Mouse (Mus musculus) limb, embryonic 11.5 days (tissue): ENCODE results near the gene Zfpm1. TPM values are rescaled to one million over a fixed set of nuclear protein-coding genes. Genes with fewer than 3 reads are reported as not detected.

Experiments used
- ATAC-seq: fragments of 200-750 bp; cut with Nextera tagmentation; 2 replicates; pipeline ENCODE4 v1.8.0; 2017; ENCODE audit warnings: low read depth; ENCODE audit not compliant: insufficient number of reproducible peaks, low FRiP score, low TSS enrichment
- DNase-seq: peaks from one replicate; pipeline ENCODE4 v3.0.0-alpha.2; 2015; ENCODE audit warnings: low spot score
- H3K27ac ChIP-seq: fragments of 300-500 bp; sonication (generic); replicated peaks from 2 replicates; pipeline ENCODE4 v1.5.1; 2014; ENCODE audit warnings: low read depth, mild to moderate bottlenecking, low read length
- H3K27me3 ChIP-seq: fragments of 300-500 bp; sonication (generic); 2 replicates; pipeline ENCODE4 v1.6.1; 2014; ENCODE audit warnings: mild to moderate bottlenecking, low read length, mixed read lengths; ENCODE audit not compliant: control insufficient read depth, insufficient read depth
- H3K36me3 ChIP-seq: fragments of 300-500 bp; sonication (generic); 2 replicates; pipeline ENCODE4 v1.6.1; 2014; ENCODE audit warnings: mild to moderate bottlenecking, low read length, moderate library complexity, mixed read lengths; ENCODE audit not compliant: control insufficient read depth, insufficient read depth
- H3K4me1 ChIP-seq: fragments of 300-500 bp; sonication (generic); 2 replicates; pipeline ENCODE4 v1.6.1; 2014; ENCODE audit warnings: low read length, mixed read lengths; ENCODE audit not compliant: control insufficient read depth, insufficient read depth
- H3K4me2 ChIP-seq: fragments of 300-500 bp; sonication (generic); 2 replicates; pipeline ENCODE4 v1.6.1; 2014; ENCODE audit warnings: low read depth, mild to moderate bottlenecking, moderate library complexity; ENCODE audit not compliant: severe bottlenecking
- H3K4me3 ChIP-seq: fragments of 300-500 bp; sonication (generic); 2 replicates; pipeline ENCODE4 v1.5.1; 2014; ENCODE audit warnings: low read depth, low read length
- H3K9ac ChIP-seq: fragments of 300-500 bp; sonication (generic); 2 replicates; pipeline ENCODE4 v1.6.1; 2014; ENCODE audit warnings: mild to moderate bottlenecking, low read length
- H3K9me3 ChIP-seq: fragments of 300-500 bp; sonication (generic); 2 replicates; pipeline ENCODE4 v1.6.1; 2016; ENCODE audit warnings: low read length; ENCODE audit not compliant: control insufficient read depth
- WGBS: fragments of 180-500 bp; shearing (Covaris S2); extraction: QIAGEN DNeasy Blood & Tissue Kit; methylation state at CpG from one replicate; pipeline ENCODE4 v1.1.7; 2014; 5-methylcytosine and 5-hydroxymethylcytosine counted together
- polyA plus RNA-seq: library from polyadenylated mRNA; unstranded; fragments of >200 nt; fragmentation: Nextera tagmentation; extraction: Ambion mirVana; gene quantifications from 2 replicates; pipeline ENCODE4 v1.2.1, GENCODE M21; 2014

Zfpm1 gene
- polyA plus RNA-seq, 1 experiment from 2014 or later, result 1.4 TPM

GRCm38 (mm10) chr8:122369665-122370064 is 87.7 kb downstream of the Zfpm1 start:
- no peak overlapping the region for H3K9ac ChIP-seq
- no peak overlapping the region for H3K4me3 ChIP-seq
- DNase-seq, result peak; percentile 82
- 9% methylated on average over 9 of the region's 9 CpGs for WGBS
- no peaks in the 10 kb centered on the region for H3K9me3 ChIP-seq
- no peak overlapping the region for H3K27ac ChIP-seq
- no peaks in the 10 kb centered on the region for H3K4me1 ChIP-seq
- H3K27me3 ChIP-seq, result no peaks in the 10 kb centered on the region
- H3K4me2 ChIP-seq, result no peak overlapping the region
- H3K36me3 ChIP-seq, result no peaks in the 10 kb centered on the region
- no peak for ATAC-seq

- no peaks in the 10 kb centered on the region for H3K27me3 ChIP-seq
- no peak overlapping the region for H3K4me2 ChIP-seq
- ATAC-seq, result no peak
- H3K4me3 ChIP-seq, result no peak overlapping the region
- no peaks in the 10 kb centered on the region for H3K36me3 ChIP-seq
- no peak for DNase-seq
- no peak overlapping the region for H3K9ac ChIP-seq
- H3K9me3 ChIP-seq, result no peaks in the 10 kb centered on the region
- 76% methylated on average over 6 of the region's 6 CpGs for WGBS
- H3K4me1 ChIP-seq, result no peaks in the 10 kb centered on the region
- no peak overlapping the region for H3K27ac ChIP-seq
These were observed 89.8 kb downstream of the Zfpm1 start for GRCm38 (mm10) chr8:122371706-122372105.

- no peak overlapping the region for H3K27ac ChIP-seq
- 0 out of 2 replicates have a peak, but pooled peaks cover 2% of the 10 kb centered on the region for H3K36me3 ChIP-seq
- peak overlapping the region; percentile 85; the same call in 1 of the 2 replicates for H3K4me3 ChIP-seq
- H3K9me3 ChIP-seq, result no peaks in the 10 kb centered on the region
- H3K4me2 ChIP-seq, result no peak overlapping the region; the same call in 1 of the 2 replicates
- DNase-seq (no peak), ATAC-seq (no peak)
- H3K27me3 ChIP-seq, result no peaks in the 10 kb centered on the region
- H3K9ac ChIP-seq, result no peak overlapping the region
- H3K4me1 ChIP-seq, result peaks cover 4% of the 10 kb centered on the region; the same call in 1 of the 2 replicates
- 91% methylated on average over 7 of the region's 7 CpGs for WGBS
These were observed 93.4 kb downstream of the Zfpm1 start for GRCm38 (mm10) chr8:122375320-122375719.

GRCm38 (mm10) chr8:122375751-122376364 is 93.9 kb downstream of the Zfpm1 start:
- ATAC-seq, result no peak; the same call in none of the 2 replicates
- no peak overlapping the region for H3K9ac ChIP-seq
- 23% methylated on average over 13 of the region's 13 CpGs for WGBS
- no peak for DNase-seq
- H3K27ac ChIP-seq, result no peak overlapping the region
- no peaks in the 10 kb centered on the region for H3K27me3 ChIP-seq
- peak overlapping the region; percentile 51 for H3K4me2 ChIP-seq
- no peaks in the 10 kb centered on the region for H3K9me3 ChIP-seq
- 0 out of 2 replicates have a peak, but pooled peaks cover 2% of the 10 kb centered on the region for H3K36me3 ChIP-seq
- H3K4me3 ChIP-seq, result peak overlapping the region; percentile 85
- peaks cover 4% of the 10 kb centered on the region; the same call in 1 of the 2 replicates for H3K4me1 ChIP-seq

- under 1% methylated on average over 79 of the region's 107 CpGs for WGBS
These were observed 94.7 kb downstream of the Zfpm1 start, which contains the start of gene Zc3h18 for GRCm38 (mm10) chr8:122376365-122377231. TSS of gene Zc3h18 (plus strand) at chr8:122376609.

GRCm38 (mm10) chr8:122383039-122383438 is 101.1 kb downstream of the Zfpm1 start:
- no peak overlapping the region for H3K4me2 ChIP-seq
- H3K27ac ChIP-seq, result no peak overlapping the region
- no peaks in the 10 kb centered on the region for H3K27me3 ChIP-seq
- H3K4me3 ChIP-seq, result no peak overlapping the region
- DNase-seq (no peak), ATAC-seq (no peak)
- no peaks in the 10 kb centered on the region for H3K9me3 ChIP-seq
- 88% methylated on average over 4 of the region's 4 CpGs for WGBS
- H3K4me1 ChIP-seq, result no peaks in the 10 kb centered on the region
- no peak overlapping the region for H3K9ac ChIP-seq
- peaks cover 30% of the 10 kb centered on the region for H3K36me3 ChIP-seq

More at GRCm38 (mm10) chr8:122376365-122377231, 94.7 kb downstream of the Zfpm1 start, which contains the start of gene Zc3h18:
- Histone ChIP-seq H3K36me3 (0 out of 2 replicates have a peak, but pooled peaks cover 2% of the 10 kb centered on the region), H3K27ac (peak within 1 kb of the TSS; percentile 84), H3K9ac (peak within 1 kb of the TSS; percentile 94), H3K9me3 (no peaks in the 10 kb centered on the region), H3K4me1 (peaks cover 4% of the 10 kb centered on the region; the same call in 1 of the 2 replicates), H3K4me3 (peak within 1 kb of the TSS; percentile 85), H3K27me3 (no peaks in the 10 kb centered on the region), H3K4me2 (peak within 1 kb of the TSS; percentile 51)
- DNase-seq (peak; percentile 100), ATAC-seq (peak; percentile 89)

Other genes starting within 250 kb of the Zfpm1 start
- not detected in 2 replicates for gene Trhr2, start 78.6 kb downstream of the Zfpm1 start, polyA plus RNA-seq
- 45.8 and 52.6 TPM in 2 replicates for gene Zc3h18, start 94.5 kb downstream of the Zfpm1 start, polyA plus RNA-seq
- not detected in 2 replicates for gene Il17c, start 139.9 kb downstream of the Zfpm1 start, polyA plus RNA-seq
- gene Cyba, start 150.8 kb downstream of the Zfpm1 start, polyA plus RNA-seq, result 80.2 and 82.4 TPM in 2 replicates
- 51.3 and 51.9 TPM in 2 replicates for gene Mvd, start 161.3 kb downstream of the Zfpm1 start, polyA plus RNA-seq
- not detected in 2 replicates for gene Snai3, start 178.6 kb downstream of the Zfpm1 start, polyA plus RNA-seq
- gene Rnf166, start 193.9 kb downstream of the Zfpm1 start, polyA plus RNA-seq, result 35.3 and 36.8 TPM in 2 replicates
- gene Ctu2, start 194.0 kb downstream of the Zfpm1 start, polyA plus RNA-seq, result 80.7 and 81.3 TPM in 2 replicates